Mouse (Mus musculus): ENCODE data around the gene Zfp341. TPM values are rescaled to one million over a fixed set of nuclear protein-coding genes. Genes with fewer than 3 reads are reported as not detected.
A peak's percentile ranks its signal among the peaks of the same experiment; 100 is the strongest.

Zfp341 gene
- polyA plus RNA-seq, 1 experiment from 2014 or later = 1.3 TPM

DNA sequence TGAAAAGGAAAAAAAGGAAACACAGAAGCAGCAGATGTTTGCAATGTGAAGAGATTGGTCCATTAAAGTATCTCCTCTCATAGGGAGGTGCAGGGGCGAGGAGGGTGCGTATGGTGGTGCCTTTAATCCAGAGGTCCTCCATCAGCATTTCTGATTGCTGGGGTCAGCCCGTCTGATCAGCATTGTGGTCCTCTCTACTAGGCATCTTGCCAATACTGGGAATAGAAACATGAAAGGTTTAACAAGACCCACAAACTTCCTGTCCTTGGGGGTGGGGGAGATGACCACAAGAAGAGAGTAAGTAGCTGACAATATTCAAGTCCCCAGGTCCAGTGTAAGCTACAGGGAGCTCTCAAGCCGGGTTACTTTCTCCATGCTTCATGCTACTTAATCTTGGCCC lies 42.4 kb upstream of the Zfp341 start:
- 69% methylated on average over 4 of the region's 4 CpGs for WGBS
- ATAC-seq (ENCODE audit: low FRiP score, low TSS enrichment) = no peak
- peak overlapping the region; percentile 78; the same call in 1 of the 2 replicates for H3K27ac ChIP-seq (ENCODE audit: low read length)

DNA sequence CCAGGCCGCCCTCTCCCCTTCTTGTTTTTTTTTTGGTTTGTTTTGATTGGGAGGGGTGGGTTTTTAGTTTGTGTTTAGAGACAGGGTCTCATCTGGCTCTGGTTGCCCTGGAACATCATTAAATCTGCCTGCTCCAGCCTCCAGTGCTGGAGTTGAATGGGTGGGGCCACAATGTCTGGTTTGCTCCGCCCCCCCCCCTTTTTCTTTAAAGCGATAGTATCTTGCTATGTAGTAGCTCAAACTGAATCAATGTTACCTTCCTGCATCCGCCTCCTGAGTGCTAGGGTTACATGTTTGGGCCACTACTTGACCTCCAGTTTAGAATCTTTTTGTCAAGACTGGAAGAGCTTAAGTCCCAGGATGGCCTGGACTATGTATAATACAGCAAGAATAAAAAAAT lies 41.8 kb upstream of the Zfp341 start:
- WGBS = 82% methylated on average over 4 of the region's 4 CpGs
- no peak for ATAC-seq (ENCODE audit: low FRiP score, low TSS enrichment)
- Histone ChIP-seq H3K4me3 (ENCODE audit: low read length) (no peak overlapping the region), H3K27ac (ENCODE audit: low read length) (no peak overlapping the region), H3K9me3 (ENCODE audit: low read length) (no peaks in the 10 kb centered on the region), H3K4me2 (replicated peaks; ENCODE audit: low read depth, low read length) (no peak overlapping the region), H3K4me1 (ENCODE audit: insufficient read depth, low read length) (peaks cover 37% of the 10 kb centered on the region), H3K9ac (replicated peaks; ENCODE audit: low read length) (no peak overlapping the region; the same call in 1 of the 2 replicates), H3K27me3 (ENCODE audit: insufficient read depth, low read length) (no peaks in the 10 kb centered on the region), H3K36me3 (ENCODE audit: insufficient read depth, low read length) (no peaks in the 10 kb centered on the region)

More for the DNA sequence above, 42.4 kb upstream of the Zfp341 start:
- Histone ChIP-seq H3K4me3 (ENCODE audit: low read length) (peak overlapping the region; percentile 72; the same call in 1 of the 2 replicates), H3K27me3 (ENCODE audit: insufficient read depth, low read length) (no peaks in the 10 kb centered on the region), H3K4me2 (replicated peaks; ENCODE audit: low read depth, low read length) (peak overlapping the region; percentile 69), H3K9me3 (ENCODE audit: low read length) (no peaks in the 10 kb centered on the region), H3K9ac (replicated peaks; ENCODE audit: low read length) (no peak overlapping the region), H3K36me3 (ENCODE audit: insufficient read depth, low read length) (no peaks in the 10 kb centered on the region), H3K4me1 (ENCODE audit: insufficient read depth, low read length) (peaks cover 39% of the 10 kb centered on the region)

DNA sequence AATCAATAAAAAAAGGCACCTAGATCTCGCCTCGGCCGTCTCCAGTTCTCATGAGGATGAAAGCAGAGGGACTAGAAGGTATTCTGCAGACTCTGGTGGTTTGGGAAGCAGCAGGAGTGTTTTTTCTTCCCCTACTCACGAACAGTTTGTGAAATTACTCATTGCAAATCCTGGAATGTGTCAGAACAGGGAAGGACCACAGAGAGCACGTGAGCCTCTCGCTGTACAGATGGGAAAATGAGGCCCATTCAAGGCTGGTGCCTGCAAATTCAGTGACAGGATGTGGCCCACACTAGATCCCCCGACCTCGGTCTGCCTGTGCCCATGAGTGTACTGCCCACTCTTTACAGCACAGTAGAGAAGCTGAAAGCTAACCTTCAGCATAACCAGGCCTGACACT lies 41.1 kb upstream of the Zfp341 start:
- Histone ChIP-seq H3K4me3 (ENCODE audit: low read length) (no peak overlapping the region), H3K27ac (ENCODE audit: low read length) (no peak overlapping the region), H3K4me2 (replicated peaks; ENCODE audit: low read depth, low read length) (no peak overlapping the region), H3K36me3 (ENCODE audit: insufficient read depth, low read length) (no peaks in the 10 kb centered on the region), H3K27me3 (ENCODE audit: insufficient read depth, low read length) (no peaks in the 10 kb centered on the region), H3K9me3 (ENCODE audit: low read length) (no peaks in the 10 kb centered on the region), H3K4me1 (ENCODE audit: insufficient read depth, low read length) (peaks cover 33% of the 10 kb centered on the region), H3K9ac (replicated peaks; ENCODE audit: low read length) (no peak overlapping the region)
- 76% methylated on average over 8 of the region's 8 CpGs for WGBS
- no peak for ATAC-seq (ENCODE audit: low FRiP score, low TSS enrichment)

DNA sequence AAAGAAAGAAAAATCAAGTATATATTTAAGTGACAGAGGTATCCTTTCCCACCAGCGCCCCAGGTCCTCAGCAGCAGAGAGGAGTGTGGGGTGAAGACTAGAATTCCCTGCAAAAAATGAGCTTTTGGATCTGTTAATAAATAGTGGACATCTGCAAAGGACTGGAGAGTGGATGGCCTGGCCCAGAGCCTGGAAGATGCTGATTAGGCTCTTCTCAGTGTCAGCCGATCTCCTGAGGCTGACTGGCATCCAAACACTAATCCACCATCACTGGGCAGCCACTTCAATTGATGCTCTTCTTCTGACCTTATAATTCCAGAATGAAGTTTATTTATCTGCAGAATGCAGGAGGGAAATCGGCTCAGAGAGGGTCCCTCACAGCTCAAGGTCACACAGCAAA lies 40.1 kb upstream of the Zfp341 start:
- H3K9ac ChIP-seq (replicated peaks; ENCODE audit: low read length) = no peak overlapping the region
- H3K27me3 ChIP-seq (ENCODE audit: insufficient read depth, low read length) = no peaks in the 10 kb centered on the region
- no peak overlapping the region for H3K4me2 ChIP-seq (replicated peaks; ENCODE audit: low read depth, low read length)
- H3K4me3 ChIP-seq (ENCODE audit: low read length) = no peak overlapping the region
- H3K27ac ChIP-seq (ENCODE audit: low read length) = no peak overlapping the region
- no peaks in the 10 kb centered on the region for H3K9me3 ChIP-seq (ENCODE audit: low read length)
- ATAC-seq (ENCODE audit: low FRiP score, low TSS enrichment) = no peak
- WGBS = 81% methylated on average over 3 of the region's 3 CpGs
- peaks cover 28% of the 10 kb centered on the region for H3K4me1 ChIP-seq (ENCODE audit: insufficient read depth, low read length)
- H3K36me3 ChIP-seq (ENCODE audit: insufficient read depth, low read length) = no peaks in the 10 kb centered on the region

DNA sequence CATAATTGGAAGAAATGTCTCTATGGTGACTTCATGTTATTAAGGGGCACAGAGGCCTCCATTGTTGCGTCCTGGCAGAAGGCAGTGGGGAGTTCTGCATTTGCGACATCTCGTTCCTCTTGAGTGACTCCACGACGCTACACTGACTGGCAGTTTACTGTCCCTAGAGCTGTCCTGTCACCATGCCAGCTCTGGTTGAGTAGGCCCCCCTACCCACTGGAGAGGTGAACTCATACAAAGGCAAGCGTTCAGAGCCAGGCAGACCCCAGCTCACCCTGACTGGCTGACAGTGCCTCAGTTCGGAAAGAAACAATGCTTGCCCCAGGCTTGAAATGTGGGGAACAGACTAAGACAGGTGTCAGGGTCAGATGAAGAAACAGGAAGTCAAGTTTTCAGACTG lies 38.8 kb upstream of the Zfp341 start:
- Histone ChIP-seq H3K9me3 (ENCODE audit: low read length) (no peaks in the 10 kb centered on the region), H3K27me3 (ENCODE audit: insufficient read depth, low read length) (no peaks in the 10 kb centered on the region), H3K36me3 (ENCODE audit: insufficient read depth, low read length) (no peaks in the 10 kb centered on the region), H3K4me2 (replicated peaks; ENCODE audit: low read depth, low read length) (no peak overlapping the region), H3K4me3 (ENCODE audit: low read length) (no peak overlapping the region), H3K27ac (ENCODE audit: low read length) (no peak overlapping the region), H3K9ac (replicated peaks; ENCODE audit: low read length) (no peak overlapping the region), H3K4me1 (ENCODE audit: insufficient read depth, low read length) (peaks cover 16% of the 10 kb centered on the region)
- 57% methylated on average over 7 of the region's 7 CpGs for WGBS
- no peak for ATAC-seq (ENCODE audit: low FRiP score, low TSS enrichment)

DNA sequence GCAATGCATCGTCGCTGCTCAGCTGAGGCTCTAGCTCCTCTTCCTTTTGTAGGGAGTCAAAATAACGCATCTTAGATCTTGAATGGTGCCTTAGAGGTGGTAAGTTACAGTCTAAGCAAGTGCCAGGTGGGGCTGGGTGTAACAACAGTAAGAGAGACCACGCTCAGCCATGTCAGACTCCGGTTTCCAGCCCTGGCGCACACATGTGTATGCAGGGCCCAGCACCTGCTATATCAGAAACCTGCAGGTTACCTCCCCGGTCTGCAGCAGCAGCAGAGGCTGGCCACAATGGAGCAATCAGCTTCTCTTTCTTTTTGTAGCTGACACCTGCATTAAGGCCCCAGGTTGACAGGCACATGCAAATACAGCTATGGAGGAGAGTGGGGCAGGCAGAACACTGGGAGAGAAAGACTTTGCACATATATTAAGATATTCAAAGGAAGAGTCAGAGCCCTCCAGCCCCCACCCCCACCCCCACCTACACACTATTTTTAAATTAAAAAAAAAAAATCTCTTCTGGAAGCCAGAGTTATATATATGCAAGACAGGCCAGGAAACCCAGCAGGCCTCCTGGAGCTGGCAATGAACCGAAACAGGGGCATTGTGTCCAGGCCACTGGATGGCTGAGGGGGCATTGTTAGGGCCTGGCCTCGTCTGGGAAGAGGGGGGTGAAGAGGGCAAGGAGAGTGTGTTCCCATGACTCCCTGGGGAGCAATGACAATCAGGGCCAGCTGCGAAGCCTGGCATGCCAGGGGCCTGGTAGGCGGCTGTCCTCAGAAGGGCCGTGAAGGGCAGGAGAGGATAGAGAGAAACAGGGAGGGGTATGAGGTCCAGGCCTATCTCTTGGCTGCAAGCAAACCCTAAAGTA lies 36.0 kb upstream of the Zfp341 start:
- no peaks in the 10 kb centered on the region for H3K36me3 ChIP-seq (ENCODE audit: insufficient read depth, low read length)
- H3K9me3 ChIP-seq (ENCODE audit: low read length) = no peaks in the 10 kb centered on the region
- H3K9ac ChIP-seq (replicated peaks; ENCODE audit: low read length) = no peak overlapping the region
- H3K27ac ChIP-seq (ENCODE audit: low read length) = no peak overlapping the region
- no peak overlapping the region for H3K4me2 ChIP-seq (replicated peaks; ENCODE audit: low read depth, low read length)
- peaks cover 5% of the 10 kb centered on the region; the same call in 1 of the 2 replicates for H3K4me1 ChIP-seq (ENCODE audit: insufficient read depth, low read length)
- H3K4me3 ChIP-seq (ENCODE audit: low read length) = no peak overlapping the region
- ATAC-seq (ENCODE audit: low FRiP score, low TSS enrichment) = no peak; the same call in 1 of the 2 replicates
- 54% methylated on average over 12 of the region's 12 CpGs for WGBS
- no peaks in the 10 kb centered on the region for H3K27me3 ChIP-seq (ENCODE audit: insufficient read depth, low read length)

DNA sequence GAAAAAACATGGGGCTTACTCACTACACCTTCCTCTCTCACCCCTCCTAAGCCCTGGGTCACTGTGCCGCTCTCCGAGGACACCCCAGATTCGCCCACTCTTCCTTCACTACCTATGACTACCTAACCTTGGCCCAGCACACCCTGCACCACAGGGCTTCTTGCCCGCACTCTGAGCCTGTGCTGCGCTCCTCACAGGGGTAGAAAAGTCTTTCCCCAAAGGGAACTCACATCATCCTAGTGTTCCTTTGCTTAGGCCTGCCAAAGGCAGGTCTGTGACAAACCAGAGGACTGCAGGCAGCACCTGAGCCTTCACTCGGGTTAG lies 35.4 kb upstream of the Zfp341 start:
- Histone ChIP-seq H3K36me3 (ENCODE audit: insufficient read depth, low read length) (no peaks in the 10 kb centered on the region), H3K4me1 (ENCODE audit: insufficient read depth, low read length) (peaks cover 5% of the 10 kb centered on the region; the same call in 1 of the 2 replicates), H3K4me3 (ENCODE audit: low read length) (no peak overlapping the region), H3K9me3 (ENCODE audit: low read length) (no peaks in the 10 kb centered on the region), H3K4me2 (replicated peaks; ENCODE audit: low read depth, low read length) (no peak overlapping the region), H3K9ac (replicated peaks; ENCODE audit: low read length) (no peak overlapping the region), H3K27ac (ENCODE audit: low read length) (no peak overlapping the region), H3K27me3 (ENCODE audit: insufficient read depth, low read length) (no peaks in the 10 kb centered on the region)
- no peak for ATAC-seq (ENCODE audit: low FRiP score, low TSS enrichment)
- 88% methylated on average over 6 of the region's 6 CpGs for WGBS

DNA sequence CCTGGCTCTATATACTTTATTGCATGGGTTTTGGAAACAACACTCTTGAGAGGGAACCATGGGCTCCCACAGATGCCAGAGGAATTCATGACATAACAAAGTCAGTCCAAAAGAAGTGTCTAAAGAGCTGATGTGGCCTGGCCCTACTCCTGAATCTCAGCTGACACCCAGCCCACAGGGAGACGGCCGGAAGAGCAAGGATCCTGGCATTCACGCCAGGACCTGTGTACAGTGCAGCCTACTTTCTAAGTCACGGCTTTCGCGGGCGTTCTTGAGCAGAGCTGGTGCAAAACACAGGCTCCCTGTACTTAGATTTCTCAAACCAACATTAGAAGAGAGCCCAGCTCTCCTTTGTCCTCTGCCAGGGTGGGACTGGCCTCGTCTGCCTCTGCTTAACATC lies 32.5 kb upstream of the Zfp341 start:
- Histone ChIP-seq H3K9ac (replicated peaks; ENCODE audit: low read length) (no peak overlapping the region), H3K4me2 (replicated peaks; ENCODE audit: low read depth, low read length) (no peak overlapping the region), H3K4me3 (ENCODE audit: low read length) (no peak overlapping the region), H3K27me3 (ENCODE audit: insufficient read depth, low read length) (no peaks in the 10 kb centered on the region), H3K9me3 (ENCODE audit: low read length) (no peaks in the 10 kb centered on the region), H3K36me3 (ENCODE audit: insufficient read depth, low read length) (no peaks in the 10 kb centered on the region), H3K27ac (ENCODE audit: low read length) (no peak overlapping the region), H3K4me1 (ENCODE audit: insufficient read depth, low read length) (peaks cover 13% of the 10 kb centered on the region)
- ATAC-seq (ENCODE audit: low FRiP score, low TSS enrichment) = no peak
- WGBS = 75% methylated on average over 8 of the region's 8 CpGs

DNA sequence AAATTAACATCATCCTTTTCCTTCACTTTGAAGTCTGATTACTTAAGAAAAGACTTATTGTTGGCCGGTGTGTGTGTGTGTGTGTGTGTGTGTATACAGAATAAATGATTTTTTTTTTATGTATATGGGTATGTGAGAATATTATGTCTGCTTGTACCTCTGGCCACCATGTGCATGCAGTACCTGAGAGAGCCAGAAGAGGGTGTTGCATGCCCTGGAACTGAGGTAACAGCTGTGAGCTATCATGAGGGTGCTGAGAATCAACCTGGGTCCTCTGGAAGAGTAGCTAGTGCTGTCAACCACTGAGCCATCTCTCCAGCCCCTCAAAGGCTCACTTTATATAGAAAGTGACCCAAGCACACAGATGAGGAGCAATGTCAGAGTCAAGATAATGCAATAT lies 31.7 kb upstream of the Zfp341 start:
- H3K9me3 ChIP-seq (ENCODE audit: low read length) = no peaks in the 10 kb centered on the region
- no peaks in the 10 kb centered on the region for H3K27me3 ChIP-seq (ENCODE audit: insufficient read depth, low read length)
- peaks cover 13% of the 10 kb centered on the region for H3K4me1 ChIP-seq (ENCODE audit: insufficient read depth, low read length)
- no peak overlapping the region for H3K9ac ChIP-seq (replicated peaks; ENCODE audit: low read length)
- no peak for ATAC-seq (ENCODE audit: low FRiP score, low TSS enrichment)
- no peak overlapping the region for H3K4me2 ChIP-seq (replicated peaks; ENCODE audit: low read depth, low read length)
- H3K36me3 ChIP-seq (ENCODE audit: insufficient read depth, low read length) = peaks cover 1% of the 10 kb centered on the region
- WGBS = 100% methylated on average over 1 of the region's 1 CpGs
- no peak overlapping the region for H3K27ac ChIP-seq (ENCODE audit: low read length)
- H3K4me3 ChIP-seq (ENCODE audit: low read length) = no peak overlapping the region
